Mouse (Mus musculus) Muller cell, postnatal 12 days (primary cell): ENCODE data around the gene Slc16a10.

Experiments used
- DNase-seq: peaks from one replicate; pipeline ENCODE4 v3.0.0-alpha.2; 2015; ENCODE audit errors: inconsistent ontology term

The Slc16a10 gene

GRCm38 (mm10) chr10:40149584-40150145 lies 7.6 kb upstream of the Slc16a10 start:
- DNase-seq = no peak

- DNase-seq = no peak
These were observed 5.4 kb upstream of the Slc16a10 start for GRCm38 (mm10) chr10:40147325-40148059.

- DNase-seq = no peak
These were observed 4.4 kb upstream of the Slc16a10 start for GRCm38 (mm10) chr10:40146451-40146850.

GRCm38 (mm10) chr10:40144815-40145214 lies 2.8 kb upstream of the Slc16a10 start:
- DNase-seq = no peak

- DNase-seq = peak; percentile 3
These were observed 824 bp downstream of the Slc16a10 start for GRCm38 (mm10) chr10:40141016-40141851.

- DNase-seq = no peak
These were observed 2.4 kb downstream of the Slc16a10 start for GRCm38 (mm10) chr10:40139646-40140045.

- DNase-seq = no peak
These were observed 6.0 kb downstream of the Slc16a10 start for GRCm38 (mm10) chr10:40135807-40136778.

- DNase-seq = no peak
These were observed 7.2 kb downstream of the Slc16a10 start for GRCm38 (mm10) chr10:40134906-40135305.

GRCm38 (mm10) chr10:40133636-40134035 lies 8.4 kb downstream of the Slc16a10 start:
- no peak for DNase-seq

- no peak for DNase-seq
These were observed 10.2 kb downstream of the Slc16a10 start for GRCm38 (mm10) chr10:40131690-40132418.

- no peak for DNase-seq
These were observed 11.9 kb downstream of the Slc16a10 start for GRCm38 (mm10) chr10:40130126-40130525.

GRCm38 (mm10) chr10:40129134-40129533 lies 12.9 kb downstream of the Slc16a10 start:
- no peak for DNase-seq

- DNase-seq = no peak
These were observed 13.6 kb downstream of the Slc16a10 start for GRCm38 (mm10) chr10:40128497-40128896.

GRCm38 (mm10) chr10:40125200-40125599 lies 16.9 kb downstream of the Slc16a10 start:
- DNase-seq = no peak

GRCm38 (mm10) chr10:40124570-40124969 lies 17.5 kb downstream of the Slc16a10 start:
- DNase-seq = no peak

- peak; percentile 21 for DNase-seq
These were observed 18.0 kb downstream of the Slc16a10 start for GRCm38 (mm10) chr10:40124096-40124495.

- DNase-seq = no peak
These were observed 22.6 kb downstream of the Slc16a10 start for GRCm38 (mm10) chr10:40119466-40119865.

GRCm38 (mm10) chr10:40118743-40119387 lies 23.2 kb downstream of the Slc16a10 start:
- no peak for DNase-seq

- no peak for DNase-seq
These were observed 28.5 kb downstream of the Slc16a10 start for GRCm38 (mm10) chr10:40113517-40114085.

- DNase-seq = no peak
These were observed 29.8 kb downstream of the Slc16a10 start for GRCm38 (mm10) chr10:40112256-40112655.
